Mouse (Mus musculus): Measurements from ENCODE around the gene Wfdc18. TPM values are rescaled to one million over a fixed set of nuclear protein-coding genes. Genes with fewer than 3 reads are reported as not detected.
A peak's percentile ranks its signal among the peaks of the same experiment; 100 is the strongest.

Wfdc18 gene
- polyA plus RNA-seq, 1 experiment: not detected

DNA sequence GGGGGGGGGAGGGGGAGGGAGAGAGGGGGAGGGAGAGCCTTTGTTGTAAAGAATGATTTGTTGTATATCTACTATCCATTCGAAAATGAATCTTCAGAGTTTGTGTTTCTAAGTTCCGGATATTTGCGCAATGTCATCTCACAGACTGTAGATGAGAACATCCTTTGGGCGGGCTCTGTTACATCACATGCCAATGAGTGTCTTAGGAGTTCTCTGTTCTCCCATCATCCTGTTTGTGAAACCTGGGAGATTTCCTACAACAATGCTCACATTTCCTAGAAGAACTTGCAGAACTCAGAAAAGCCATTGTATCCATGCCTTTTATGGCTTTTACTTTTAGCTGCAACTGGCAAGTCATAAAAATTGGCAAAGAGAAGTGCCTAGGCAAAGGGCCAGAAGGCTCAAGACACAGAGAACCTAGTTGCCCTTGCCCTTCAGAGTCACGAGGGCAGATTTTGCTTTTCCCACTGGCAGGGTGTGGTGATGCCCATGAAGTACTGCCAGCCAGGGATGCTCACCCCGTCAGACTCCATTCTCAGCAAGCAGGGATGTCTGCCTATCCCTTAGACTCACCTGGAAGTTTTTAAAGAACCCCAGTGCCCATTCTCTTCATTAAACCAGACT is 8.3 kb downstream of the Wfdc18 start:
- no peaks in the 10 kb centered on the region for H3K4me1 ChIP-seq
- no peak for TF ChIP-seq GATA1 (IDR thresholded peaks at IDR 0.05; ENCODE audit: borderline replicate concordance, low read length)
- TF ChIP-seq FLI1 (IDR thresholded peaks at IDR 0.05; ENCODE audit: low read length): no peak
- peaks cover 23% of the 10 kb centered on the region for H3K27me3 ChIP-seq (replicated peaks)
- no peaks in the 10 kb centered on the region for H3K36me3 ChIP-seq (replicated peaks; ENCODE audit: low read length)
- H3K4me3 ChIP-seq (replicated peaks): no peak overlapping the region
- no peaks in the 10 kb centered on the region for H3K9me3 ChIP-seq

DNA sequence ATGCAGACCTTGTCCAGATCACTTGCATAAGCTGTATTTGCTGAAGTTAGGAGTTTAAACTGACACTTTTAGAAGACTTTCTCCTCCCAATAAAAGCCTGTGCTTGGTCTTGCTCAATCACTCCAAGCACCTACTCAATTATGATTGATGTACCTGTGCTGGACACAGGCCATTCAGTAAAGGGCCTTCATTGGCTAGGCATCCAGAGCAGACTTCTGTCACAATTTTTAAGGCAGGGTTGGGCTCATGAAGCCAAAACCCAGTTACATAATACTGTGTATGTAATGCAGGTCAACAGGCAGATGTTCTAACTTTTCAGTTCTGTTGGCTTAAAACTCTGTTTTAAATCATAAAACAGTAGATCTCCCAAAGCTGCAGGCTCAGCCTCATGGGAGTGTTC is 12.0 kb downstream of the Wfdc18 start:
- Histone ChIP-seq H3K9me3 (no peaks in the 10 kb centered on the region), H3K4me3 (replicated peaks) (no peak overlapping the region), H3K4me1 (no peaks in the 10 kb centered on the region), H3K36me3 (replicated peaks; ENCODE audit: low read length) (no peaks in the 10 kb centered on the region), H3K27me3 (replicated peaks) (peaks cover 11% of the 10 kb centered on the region)
- no peak for TF ChIP-seq GATA1 (IDR thresholded peaks at IDR 0.05; ENCODE audit: borderline replicate concordance, low read length)
- TF ChIP-seq FLI1 (IDR thresholded peaks at IDR 0.05; ENCODE audit: low read length): no peak

DNA sequence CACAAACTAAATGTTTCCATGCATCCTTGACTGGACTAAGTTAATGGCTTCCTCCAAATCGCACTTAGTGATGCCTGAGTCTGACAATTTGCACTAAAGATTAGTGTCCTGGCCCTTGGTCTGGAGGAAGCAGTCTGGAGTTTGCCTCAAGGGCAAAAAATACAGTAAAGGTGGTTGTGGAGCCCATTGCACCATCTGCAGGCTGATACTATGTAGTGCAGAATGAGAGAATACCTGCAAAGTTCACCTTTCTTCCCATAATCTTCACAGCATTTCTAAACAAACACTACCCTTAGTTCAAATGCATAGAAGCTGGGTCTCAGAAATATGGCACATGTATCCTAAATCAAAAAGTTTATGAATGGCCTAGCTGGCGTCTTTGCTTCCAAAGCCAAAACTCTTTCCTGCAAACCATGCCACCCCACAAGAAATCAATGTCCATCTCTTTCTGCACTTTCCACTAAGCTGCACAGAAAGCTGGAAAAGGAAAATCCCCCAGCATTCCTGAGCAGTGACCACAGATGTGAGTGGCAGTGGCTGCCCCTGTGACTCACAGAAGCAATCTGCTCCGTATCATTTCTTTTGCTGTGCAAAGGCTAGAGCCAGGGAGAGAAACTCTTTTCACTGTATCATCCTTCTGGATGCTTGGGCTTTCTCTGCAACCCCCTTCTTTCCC is 20.1 kb downstream of the Wfdc18 start:
- Histone ChIP-seq H3K9me3 (peaks cover 9% of the 10 kb centered on the region), H3K36me3 (replicated peaks; ENCODE audit: low read length) (no peaks in the 10 kb centered on the region), H3K4me3 (replicated peaks) (no peak overlapping the region), H3K27me3 (replicated peaks) (peaks cover 11% of the 10 kb centered on the region), H3K4me1 (no peaks in the 10 kb centered on the region)
- TF ChIP-seq GATA1 (IDR thresholded peaks at IDR 0.05; ENCODE audit: borderline replicate concordance, low read length): no peak
- no peak for TF ChIP-seq FLI1 (IDR thresholded peaks at IDR 0.05; ENCODE audit: low read length)

DNA sequence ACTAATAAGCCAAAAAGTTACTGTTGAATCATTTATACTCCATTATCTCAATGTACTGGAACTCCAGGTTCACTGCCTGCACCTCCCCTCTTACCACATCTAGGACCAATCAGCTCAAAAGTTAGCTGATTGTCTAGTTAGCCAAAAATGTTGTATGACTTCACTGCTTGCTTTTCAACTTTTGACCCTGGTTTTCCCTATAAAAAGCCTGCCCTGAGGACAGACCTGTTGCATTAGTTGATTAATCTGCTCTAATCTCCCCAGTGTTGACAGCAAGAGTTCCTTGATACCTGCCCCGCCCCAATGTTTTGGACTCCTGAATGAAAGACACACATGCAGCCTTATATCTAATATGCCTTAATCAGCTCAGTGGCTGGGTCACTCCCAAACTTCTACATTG is 22.3 kb downstream of the Wfdc18 start:
- H3K4me1 ChIP-seq: peaks cover 5% of the 10 kb centered on the region; the same call in 1 of the 2 replicates
- no peak overlapping the region for H3K4me3 ChIP-seq (replicated peaks)
- TF ChIP-seq FLI1 (IDR thresholded peaks at IDR 0.05; ENCODE audit: low read length) (no peak), GATA1 (IDR thresholded peaks at IDR 0.05; ENCODE audit: borderline replicate concordance, low read length) (no peak)
- H3K36me3 ChIP-seq (replicated peaks; ENCODE audit: low read length): no peaks in the 10 kb centered on the region
- H3K9me3 ChIP-seq: peaks cover 13% of the 10 kb centered on the region
- peaks cover 18% of the 10 kb centered on the region for H3K27me3 ChIP-seq (replicated peaks)

DNA sequence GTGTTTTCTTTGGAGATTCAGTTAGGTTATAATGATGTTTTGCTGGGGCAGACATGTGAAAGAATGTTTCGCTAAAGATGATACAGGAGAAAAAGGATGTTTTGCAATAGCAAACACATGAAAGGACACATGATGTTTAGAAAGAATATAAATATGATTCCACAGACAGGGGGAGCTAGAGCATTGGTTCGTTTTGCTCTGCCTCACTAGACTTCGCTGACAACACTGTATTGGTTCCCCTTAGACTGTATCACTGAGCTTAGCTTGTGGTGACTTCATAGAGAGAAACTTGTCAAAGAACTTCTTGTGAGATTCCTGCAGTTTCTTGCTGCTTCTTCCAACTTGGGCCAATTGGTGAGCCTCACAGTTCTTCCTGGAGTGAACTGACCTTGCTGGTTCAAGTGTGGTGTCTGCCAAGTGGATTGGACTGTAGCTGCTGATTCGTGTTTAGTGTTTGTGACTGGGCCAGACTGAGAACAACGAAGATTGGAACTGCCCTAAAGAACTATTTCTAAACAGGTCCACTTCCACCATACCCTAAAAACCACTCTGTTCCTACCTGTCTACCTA is 24.3 kb downstream of the Wfdc18 start:
- Histone ChIP-seq H3K4me3 (replicated peaks) (no peak overlapping the region), H3K9me3 (peaks cover 13% of the 10 kb centered on the region), H3K4me1 (peaks cover 16% of the 10 kb centered on the region), H3K27me3 (replicated peaks) (peaks cover 23% of the 10 kb centered on the region), H3K36me3 (replicated peaks; ENCODE audit: low read length) (no peaks in the 10 kb centered on the region)
- no peak for TF ChIP-seq FLI1 (IDR thresholded peaks at IDR 0.05; ENCODE audit: low read length)
- TF ChIP-seq GATA1 (IDR thresholded peaks at IDR 0.05; ENCODE audit: borderline replicate concordance, low read length): no peak

DNA sequence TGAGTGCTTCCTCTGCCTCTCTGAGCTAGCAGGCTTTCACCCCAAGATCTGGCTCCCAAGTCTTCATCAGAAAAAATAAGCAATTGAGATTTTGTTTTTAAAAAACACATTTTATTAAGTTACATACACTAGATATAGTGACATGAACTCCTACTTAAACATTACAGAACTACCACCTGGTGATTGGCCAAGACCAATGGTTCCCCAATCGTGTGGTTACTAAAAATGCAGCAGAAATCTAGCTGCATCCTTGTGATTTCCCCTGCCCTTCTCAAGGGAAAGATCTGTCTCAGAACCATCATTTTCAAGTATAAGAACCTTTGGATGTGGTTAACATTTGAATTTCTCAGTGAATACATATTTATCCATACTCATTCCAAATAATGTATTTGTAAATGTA is 25.4 kb downstream of the Wfdc18 start:
- Histone ChIP-seq H3K36me3 (replicated peaks; ENCODE audit: low read length) (no peaks in the 10 kb centered on the region), H3K27me3 (replicated peaks) (peaks cover 23% of the 10 kb centered on the region), H3K4me3 (replicated peaks) (no peak overlapping the region), H3K4me1 (peaks cover 23% of the 10 kb centered on the region), H3K9me3 (peaks cover 13% of the 10 kb centered on the region)
- TF ChIP-seq FLI1 (IDR thresholded peaks at IDR 0.05; ENCODE audit: low read length) (no peak), GATA1 (IDR thresholded peaks at IDR 0.05; ENCODE audit: borderline replicate concordance, low read length) (no peak)

DNA sequence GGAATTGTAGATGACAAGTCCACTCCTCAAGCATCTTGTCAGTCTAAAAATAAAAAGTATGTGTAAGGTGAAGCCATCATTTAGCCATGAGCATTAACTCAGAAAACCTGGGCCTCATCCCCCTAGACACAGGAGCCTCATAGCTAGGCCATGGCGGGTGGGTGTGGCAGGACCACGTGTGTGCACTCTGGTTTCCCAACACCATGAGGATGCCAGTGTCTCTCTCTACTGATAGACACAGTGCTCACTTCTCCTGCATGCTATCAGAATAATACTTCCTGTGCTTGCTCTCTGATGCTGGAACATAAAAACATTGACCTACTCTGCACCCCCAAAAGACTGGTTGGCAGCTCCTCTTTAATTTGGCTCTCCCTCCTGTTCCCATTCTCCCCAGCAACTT is 27.1 kb downstream of the Wfdc18 start:
- Histone ChIP-seq H3K27me3 (replicated peaks) (peaks cover 27% of the 10 kb centered on the region), H3K36me3 (replicated peaks; ENCODE audit: low read length) (no peaks in the 10 kb centered on the region), H3K4me3 (replicated peaks) (no peak overlapping the region), H3K9me3 (peaks cover 13% of the 10 kb centered on the region), H3K4me1 (peaks cover 24% of the 10 kb centered on the region)
- no peak for TF ChIP-seq GATA1 (IDR thresholded peaks at IDR 0.05; ENCODE audit: borderline replicate concordance, low read length)
- no peak for TF ChIP-seq FLI1 (IDR thresholded peaks at IDR 0.05; ENCODE audit: low read length)

DNA sequence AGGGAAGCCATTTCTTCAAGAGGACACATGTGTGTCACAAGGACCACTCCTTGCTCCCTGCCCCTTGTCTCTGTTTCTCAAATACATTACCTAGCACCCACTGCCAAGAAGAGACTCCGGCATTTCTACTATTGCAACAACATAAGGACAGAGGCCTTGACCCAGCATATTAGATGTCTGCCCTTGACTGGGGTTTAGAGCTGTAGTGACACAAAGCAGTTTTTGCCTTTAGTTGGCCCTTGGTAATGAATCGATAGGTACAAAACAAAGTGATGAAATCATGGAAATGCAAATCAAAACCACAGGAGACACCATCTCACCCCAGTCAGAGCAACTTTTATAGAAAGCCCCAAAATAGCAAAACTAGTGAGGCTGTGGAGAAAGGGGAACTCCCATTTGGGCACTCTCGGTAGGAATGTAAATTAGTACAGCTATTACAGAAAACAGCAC is 28.3 kb downstream of the Wfdc18 start:
- Histone ChIP-seq H3K9me3 (peaks cover 13% of the 10 kb centered on the region), H3K4me3 (replicated peaks) (no peak overlapping the region), H3K36me3 (replicated peaks; ENCODE audit: low read length) (no peaks in the 10 kb centered on the region), H3K27me3 (replicated peaks) (peaks cover 37% of the 10 kb centered on the region), H3K4me1 (peaks cover 24% of the 10 kb centered on the region)
- TF ChIP-seq GATA1 (IDR thresholded peaks at IDR 0.05; ENCODE audit: borderline replicate concordance, low read length) (no peak), FLI1 (IDR thresholded peaks at IDR 0.05; ENCODE audit: low read length) (no peak)

DNA sequence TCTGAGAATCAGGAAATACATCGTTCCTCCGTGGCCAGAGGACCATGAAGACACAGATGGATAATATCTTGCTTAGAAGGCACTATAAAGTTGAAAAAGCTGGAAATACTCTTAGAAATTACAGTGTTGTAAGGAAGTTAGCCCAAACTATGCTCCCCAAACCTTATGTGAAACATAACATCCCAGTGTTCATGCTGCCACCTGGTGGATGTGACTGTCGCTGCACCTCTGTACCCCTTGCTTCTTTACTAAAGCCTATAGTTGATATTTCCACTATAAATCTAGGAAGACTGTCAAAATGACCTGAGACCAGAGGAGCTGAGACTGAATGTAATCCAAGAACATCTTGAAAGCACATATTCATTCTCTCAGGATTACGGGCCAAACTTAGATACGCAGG is 30.4 kb downstream of the Wfdc18 start:
- peak overlapping the region; percentile 81 for H3K4me3 ChIP-seq (replicated peaks)
- H3K36me3 ChIP-seq (replicated peaks; ENCODE audit: low read length): no peaks in the 10 kb centered on the region
- peaks cover 24% of the 10 kb centered on the region for H3K4me1 ChIP-seq
- no peak for TF ChIP-seq GATA1 (IDR thresholded peaks at IDR 0.05; ENCODE audit: borderline replicate concordance, low read length)
- TF ChIP-seq FLI1 (IDR thresholded peaks at IDR 0.05; ENCODE audit: low read length): no peak
- H3K27me3 ChIP-seq (replicated peaks): peaks cover 52% of the 10 kb centered on the region
- H3K9me3 ChIP-seq: peaks cover under 1% of the 10 kb centered on the region; the same call in 1 of the 2 replicates

DNA sequence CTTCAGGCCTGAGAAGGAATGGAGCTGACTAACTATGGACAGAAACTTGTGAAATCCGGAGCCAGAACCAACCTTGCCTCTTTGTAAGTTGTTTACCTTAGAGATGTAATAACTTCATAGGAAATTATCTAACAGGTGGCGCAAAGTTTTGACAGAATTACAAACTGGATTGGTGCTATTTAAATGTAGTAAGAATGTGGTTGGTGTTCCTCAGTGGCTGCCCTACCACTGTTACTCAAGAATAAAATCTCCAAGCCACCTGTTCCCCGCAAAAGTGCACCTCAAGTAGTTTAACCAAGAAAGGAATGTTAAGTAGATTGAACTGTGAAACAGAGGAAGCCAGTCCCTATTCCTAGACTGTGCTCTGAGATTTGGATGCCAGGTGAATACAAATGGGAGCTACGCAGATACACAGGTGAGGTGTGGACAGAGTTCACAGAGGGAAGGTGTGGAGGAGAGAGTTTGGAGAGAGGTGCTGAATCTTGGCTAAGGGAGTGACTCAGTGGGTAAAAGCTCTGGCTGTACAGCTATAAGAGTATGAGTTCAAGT is 31.7 kb downstream of the Wfdc18 start:
- peaks cover 29% of the 10 kb centered on the region for H3K4me1 ChIP-seq
- H3K36me3 ChIP-seq (replicated peaks; ENCODE audit: low read length): no peaks in the 10 kb centered on the region
- peaks cover 61% of the 10 kb centered on the region for H3K27me3 ChIP-seq (replicated peaks)
- H3K9me3 ChIP-seq: no peaks in the 10 kb centered on the region
- H3K4me3 ChIP-seq (replicated peaks): no peak overlapping the region
- TF ChIP-seq FLI1 (IDR thresholded peaks at IDR 0.05; ENCODE audit: low read length): no peak
- no peak for TF ChIP-seq GATA1 (IDR thresholded peaks at IDR 0.05; ENCODE audit: borderline replicate concordance, low read length)

Measured in megakaryocyte, embryonic 14.5 days (primary cell).